Mouse (Mus musculus) left cerebral cortex, adult 2 months (tissue): ENCODE results near the gene Madd. TPM values are rescaled to one million over a fixed set of nuclear protein-coding genes. Genes with fewer than 3 reads are reported as not detected.

Experiments
- DNase-seq, 2 experiments: peaks; one replicate each; pipeline ENCODE4 v3.0.0; 2021 to 2022; ENCODE audit warnings: low spot score in 2 of 2, mixed read lengths in 1 of 2; ENCODE audit errors: extremely low spot score in 1 of 2
- H3K27ac ChIP-seq: fragments of 200-600 bp; 2 replicates; pipeline ENCODE4 v1.8.1; 2022
- H3K4me3 ChIP-seq: fragments of 200-600 bp; 2 replicates; pipeline ENCODE4 v1.8.1; 2022
- CTCF ChIP-seq: fragments of 200-600 bp; IDR thresholded peaks from 2 replicates; pipeline ENCODE4 v1.8.1; 2022; ENCODE audit warnings: antibody characterized with exemption, mild to moderate bottlenecking, moderate library complexity
- intact Hi-C: fragments of 180-260 bp; cut with DNase I; formaldehyde crosslinking; loops from one replicate; pipeline ENCODE4 v1.15.1; 2025
- total RNA-seq, 2 experiments: library from RNA; stranded (reverse); gene quantifications; 2 replicates each; pipeline ENCODE4 v1.2.3; 2021

The Madd gene
- total RNA-seq, 2 experiments from 2014 or later = 236 to 254 TPM

- intact Hi-C loops = loop anchor here (2.0 kb wide), 1 partner anchor 13 kb away; no protein-coding TSS in a partner anchor
Measured at GRCm38 (mm10) chr2:91169587-91170322, 13.9 kb downstream of the Madd start.

GRCm38 (mm10) chr2:91167629-91168028 is 16.0 kb downstream of the Madd start:
- intact Hi-C loops = no loop called here
- H3K4me3 ChIP-seq = no peak overlapping the region
- no peak overlapping the region for H3K27ac ChIP-seq
- DNase-seq = no peak
- TF ChIP-seq CTCF = no peak

More at GRCm38 (mm10) chr2:91169587-91170322, 13.9 kb downstream of the Madd start:
- no peak overlapping the region for H3K4me3 ChIP-seq
- no peak for TF ChIP-seq CTCF
- H3K27ac ChIP-seq = no peak overlapping the region
- DNase-seq = no peak

GRCm38 (mm10) chr2:91164991-91165390 is 18.6 kb downstream of the Madd start:
- no peak overlapping the region for H3K4me3 ChIP-seq
- no peak overlapping the region for H3K27ac ChIP-seq
- TF ChIP-seq CTCF = no peak
- no peak for DNase-seq
- intact Hi-C loops = no loop called here

- Histone ChIP-seq H3K4me3 (no peak overlapping the region), H3K27ac (no peak overlapping the region)
- no peak for TF ChIP-seq CTCF
- DNase-seq = no peak
- intact Hi-C loops = no loop called here
Measured at GRCm38 (mm10) chr2:91163532-91163931, 20.1 kb downstream of the Madd start.

- Histone ChIP-seq H3K4me3 (no peak overlapping the region), H3K27ac (no peak overlapping the region)
- intact Hi-C loops = no loop called here
- no peak for TF ChIP-seq CTCF
- DNase-seq = no peak
Measured at GRCm38 (mm10) chr2:91162952-91163351, 20.7 kb downstream of the Madd start.

- TF ChIP-seq CTCF = no peak
- Histone ChIP-seq H3K27ac (no peak overlapping the region), H3K4me3 (no peak overlapping the region)
- no peak for DNase-seq
- intact Hi-C loops = no loop called here
Measured at GRCm38 (mm10) chr2:91160591-91160990, 23.0 kb downstream of the Madd start.

- intact Hi-C loops = loop anchor here (2.0 kb wide), 1 partner anchor 14 kb away; no protein-coding TSS in a partner anchor
- H3K4me3 ChIP-seq = no peak overlapping the region
- DNase-seq = no peak
- TF ChIP-seq CTCF = no peak
- H3K27ac ChIP-seq = no peak overlapping the region
Measured at GRCm38 (mm10) chr2:91157002-91157752, 26.5 kb downstream of the Madd start.

GRCm38 (mm10) chr2:91154091-91154490 is 29.5 kb downstream of the Madd start:
- H3K4me3 ChIP-seq = no peak overlapping the region
- no peak overlapping the region for H3K27ac ChIP-seq
- intact Hi-C loops = no loop called here
- no peak for TF ChIP-seq CTCF
- DNase-seq = no peak

GRCm38 (mm10) chr2:91152885-91153377 is 30.7 kb downstream of the Madd start:
- Histone ChIP-seq H3K4me3 (no peak overlapping the region), H3K27ac (no peak overlapping the region)
- no peak for DNase-seq
- TF ChIP-seq CTCF = no peak
- intact Hi-C loops = no loop called here

GRCm38 (mm10) chr2:91151331-91151730 is 32.3 kb downstream of the Madd start:
- Histone ChIP-seq H3K27ac (no peak overlapping the region), H3K4me3 (no peak overlapping the region)
- TF ChIP-seq CTCF = no peak
- intact Hi-C loops = no loop called here
- DNase-seq = no peak

GRCm38 (mm10) chr2:91148101-91148500 is 35.5 kb downstream of the Madd start:
- TF ChIP-seq CTCF = no peak
- DNase-seq = no peak
- Histone ChIP-seq H3K4me3 (no peak overlapping the region), H3K27ac (no peak overlapping the region)
- intact Hi-C loops = no loop called here

GRCm38 (mm10) chr2:91143401-91143800 is 40.2 kb downstream of the Madd start:
- intact Hi-C loops = no loop called here
- no peak for DNase-seq
- no peak; the same call in 1 of the 2 replicates for TF ChIP-seq CTCF
- Histone ChIP-seq H3K27ac (no peak overlapping the region), H3K4me3 (no peak overlapping the region)
